Mouse (Mus musculus) neutrophil, adult 5-6 weeks (primary cell): ENCODE data around the gene Bace2. TPM values are rescaled to one million over a fixed set of nuclear protein-coding genes. Genes with fewer than 3 reads are reported as not detected.

ENCODE experiments used
- ATAC-seq: fragments of 151-379, 151-347 bp; 2 replicates; pipeline ENCODE4 v1.8.0; 2017; ENCODE audit warnings: mild to moderate bottlenecking, moderate TSS enrichment; ENCODE audit not compliant: insufficient number of reproducible peaks, poor library complexity, low FRiP score, severe bottlenecking; ENCODE audit errors: extremely low read depth
- total RNA-seq: library from RNA; stranded (forward); fragments of 200-1000 nt; gene quantifications from 2 replicates; pipeline ENCODE4 v1.2.3, GENCODE M21; 2017

Bace2 gene
- not detected in 2 replicates for total RNA-seq

DNA sequence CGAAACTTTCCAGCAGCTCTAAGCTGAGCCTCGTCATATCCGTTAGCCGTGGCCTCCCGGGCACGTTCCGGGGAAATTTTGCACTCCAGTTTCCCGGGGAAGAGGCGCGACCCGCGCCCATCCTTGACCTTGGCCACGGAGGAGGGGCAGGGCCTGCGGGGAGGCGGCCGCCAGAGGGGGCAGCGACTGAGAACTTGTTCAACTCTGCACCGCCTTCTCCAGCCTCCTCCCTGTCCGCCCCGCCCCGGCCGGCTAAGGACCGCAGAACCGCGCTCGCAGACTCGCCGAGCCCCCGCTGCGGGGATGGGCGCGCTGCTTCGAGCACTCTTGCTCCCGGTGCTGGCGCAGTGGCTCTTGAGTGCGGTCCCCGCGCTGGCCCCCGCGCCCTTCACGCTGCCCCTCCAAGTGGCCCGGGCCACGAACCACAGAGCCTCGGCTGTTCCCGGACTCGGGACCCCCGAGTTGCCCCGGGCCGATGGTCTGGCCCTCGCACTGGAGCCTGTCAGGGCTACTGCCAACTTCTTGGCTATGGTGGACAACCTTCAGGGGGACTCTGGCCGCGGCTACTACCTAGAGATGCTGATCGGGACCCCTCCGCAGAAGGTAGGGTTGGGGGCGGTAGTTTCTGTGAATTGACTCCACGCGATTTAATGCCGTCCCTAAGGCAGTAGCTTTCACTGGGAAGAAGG is at the start of gene Bace2:
Gene Bace2 (plus strand): TSS at position 244 of the 689 bp plus-strand sequence.
- no peak for ATAC-seq

DNA sequence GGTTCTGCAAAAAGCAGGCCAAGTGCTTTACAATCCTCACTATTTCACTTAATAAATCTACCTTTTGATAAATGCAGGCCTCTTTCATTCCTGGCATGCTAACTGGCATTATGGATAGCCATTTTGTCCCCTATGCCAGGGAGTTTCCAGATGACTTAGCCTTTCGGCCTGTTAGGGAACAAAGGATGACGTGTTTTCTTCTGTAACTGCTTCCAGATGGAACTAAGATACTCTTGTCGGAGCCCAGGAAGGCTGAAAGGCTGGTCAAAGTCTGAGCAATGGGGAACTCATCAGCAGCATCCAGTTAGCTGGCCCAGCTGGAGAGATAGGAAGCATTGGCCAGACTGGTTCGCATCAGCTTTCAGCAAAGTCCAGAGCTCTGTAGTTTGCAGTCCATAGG is 48.9 kb upstream of the Bace2 start:
- no peak for ATAC-seq

DNA sequence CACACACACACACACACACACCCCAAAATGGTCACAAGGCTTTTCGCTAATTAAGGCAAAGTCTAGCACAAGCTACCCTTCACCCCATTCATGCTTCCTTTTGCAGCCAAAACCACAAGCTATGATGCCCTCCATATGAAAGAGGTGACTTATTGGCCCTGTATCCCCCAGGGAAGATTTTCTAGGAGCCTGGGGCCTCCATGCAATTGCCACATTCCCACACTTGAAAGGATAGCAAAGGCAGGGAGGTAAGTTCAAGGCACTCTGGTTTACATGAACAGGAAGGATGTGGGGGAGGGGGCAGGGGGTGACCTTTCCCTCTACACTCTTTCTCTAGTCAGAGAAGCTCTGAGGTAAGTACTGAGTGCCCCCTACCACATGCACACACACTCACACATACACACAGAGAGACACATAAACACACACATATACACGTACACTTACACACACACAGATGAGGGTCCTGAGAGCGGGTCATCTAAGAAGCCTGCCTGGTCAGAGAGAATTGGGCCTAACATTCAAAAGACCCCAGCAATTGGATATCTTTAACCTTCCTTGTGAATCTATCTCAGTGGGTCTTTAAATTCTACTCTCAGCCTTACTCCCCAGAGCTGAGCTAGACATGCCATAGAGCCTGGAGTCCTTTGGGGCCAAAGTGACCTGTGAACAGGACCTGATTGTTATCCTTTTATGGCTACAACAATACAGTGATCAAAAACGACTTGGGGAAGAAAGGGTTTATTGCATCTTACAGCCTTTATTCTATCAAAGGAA is 46.6 kb upstream of the Bace2 start:
- ATAC-seq, result no peak

DNA sequence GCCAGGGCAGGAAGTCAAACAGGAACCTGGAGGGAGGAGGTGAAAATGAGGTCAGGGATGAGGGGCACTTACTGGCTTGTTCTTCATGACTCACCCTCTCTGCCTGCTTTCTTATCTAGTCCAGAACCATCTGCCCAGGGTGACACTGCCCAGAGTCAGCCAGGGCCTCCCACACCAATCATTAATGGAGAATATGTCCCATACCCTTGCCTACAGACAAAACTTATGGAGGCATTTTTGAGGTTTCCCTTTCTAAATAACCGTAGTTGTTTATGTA is 46.0 kb upstream of the Bace2 start:
- no peak for ATAC-seq

DNA sequence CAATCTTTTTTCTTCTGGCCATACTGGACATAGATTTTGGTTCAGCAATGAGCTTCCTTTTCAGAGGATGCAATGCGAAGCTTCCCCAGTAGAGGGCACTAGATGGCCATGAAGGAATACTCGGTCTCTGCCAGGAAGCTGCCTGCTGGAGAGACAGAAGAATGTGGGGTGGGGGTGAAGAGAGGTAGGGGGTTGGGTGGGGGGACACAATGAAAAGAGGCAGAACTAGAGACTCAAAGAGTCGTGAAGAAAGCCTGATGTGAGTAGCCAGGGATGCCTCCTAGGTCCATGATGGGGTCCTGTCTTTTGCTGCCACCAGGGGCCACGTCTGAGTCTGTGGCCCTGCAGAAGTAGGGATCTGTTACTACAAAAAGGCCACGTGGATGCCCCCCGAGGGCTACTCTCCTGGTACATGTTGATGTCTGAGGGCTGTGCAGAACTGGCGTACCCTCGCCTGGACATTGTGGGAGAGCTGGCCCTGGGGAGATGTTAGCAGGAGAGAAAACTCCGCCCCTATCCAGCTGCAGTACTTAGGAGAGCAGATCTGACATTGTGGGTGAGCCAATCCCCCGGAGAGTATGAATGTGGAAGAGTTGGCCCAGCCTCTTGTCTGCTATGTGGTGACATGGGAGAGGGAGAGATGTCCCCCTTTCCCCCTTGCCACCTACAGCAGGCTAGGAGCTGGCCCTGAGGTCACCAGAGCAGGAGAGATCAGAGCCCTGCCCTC is 43.4 kb upstream of the Bace2 start:
- no peak for ATAC-seq

DNA sequence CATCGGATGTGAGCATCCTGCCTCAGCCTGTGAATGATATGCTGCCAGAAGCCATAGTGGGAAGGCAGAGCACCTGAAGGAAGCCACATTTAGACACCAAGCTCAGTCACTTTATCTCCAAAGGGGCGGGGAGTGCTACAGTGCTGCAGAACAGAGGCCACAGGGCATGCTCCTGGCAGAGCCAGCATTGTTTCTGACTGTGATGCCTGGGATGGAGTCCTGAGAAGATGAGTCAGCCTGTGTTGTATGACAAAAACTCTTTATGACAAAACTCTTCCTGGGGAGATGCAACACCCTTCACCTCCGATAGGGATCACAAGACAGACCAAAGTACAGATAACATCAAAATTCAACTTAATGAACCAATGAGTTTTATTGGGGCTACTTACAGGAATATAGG is 35.0 kb upstream of the Bace2 start:
- ATAC-seq, result no peak

DNA sequence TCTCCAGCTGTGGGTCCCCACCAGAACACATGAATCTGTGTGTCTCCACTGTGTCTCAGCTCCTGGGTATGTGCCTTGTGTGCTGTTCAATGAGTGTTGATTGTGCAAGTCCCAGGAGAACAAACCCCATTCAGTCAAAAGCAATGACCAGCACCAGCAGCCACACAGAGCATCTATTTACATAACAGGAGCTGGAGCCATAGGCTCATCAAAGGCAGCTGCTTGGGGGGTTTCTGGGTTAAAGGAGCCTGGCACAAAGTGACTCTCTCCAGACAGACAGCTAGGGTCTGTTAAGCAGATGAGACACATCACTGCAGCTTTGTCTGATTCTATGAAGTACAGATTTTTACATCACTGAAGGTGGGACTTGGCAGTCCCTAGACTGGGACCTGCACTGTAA is 33.9 kb upstream of the Bace2 start:
- no peak for ATAC-seq

DNA sequence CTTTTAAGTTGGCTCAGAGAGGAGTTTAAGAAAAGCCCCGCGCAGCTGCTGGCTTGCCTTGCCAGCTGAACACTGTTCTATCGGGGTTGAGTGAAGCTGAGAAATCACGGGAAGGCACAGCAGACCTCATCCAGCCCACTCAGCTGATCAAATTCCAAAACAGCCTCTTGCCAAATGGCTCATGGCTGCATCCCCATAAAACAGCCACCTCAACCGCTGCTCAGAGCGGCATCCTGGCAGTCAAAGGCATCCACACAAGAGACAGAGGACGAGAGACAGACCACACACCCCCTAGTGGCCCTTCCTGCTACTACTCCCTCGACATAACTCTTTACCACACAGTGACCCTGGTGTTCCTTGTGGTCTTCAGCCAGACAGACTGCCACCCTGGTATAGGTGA is 30.6 kb upstream of the Bace2 start:
- no peak for ATAC-seq

DNA sequence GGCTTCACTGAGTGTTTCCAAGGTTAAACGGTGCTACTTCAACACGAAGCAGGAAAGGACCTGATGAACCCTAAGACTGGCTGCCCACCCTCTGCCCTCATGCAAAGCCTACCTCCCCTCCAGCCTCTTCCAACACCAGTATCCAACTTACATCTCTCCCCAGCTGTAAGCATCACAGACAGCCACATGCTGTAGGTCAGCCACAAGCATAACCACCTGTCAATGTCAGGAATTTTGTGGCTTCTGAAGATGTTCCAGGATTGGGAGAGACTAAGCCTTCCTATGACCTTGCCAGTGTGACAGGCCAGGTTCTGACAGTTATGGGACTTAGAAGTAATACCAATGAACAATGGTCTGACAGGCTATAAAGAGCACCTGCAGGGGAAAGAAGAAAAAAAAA is 27.9 kb upstream of the Bace2 start:
- ATAC-seq, result no peak

DNA sequence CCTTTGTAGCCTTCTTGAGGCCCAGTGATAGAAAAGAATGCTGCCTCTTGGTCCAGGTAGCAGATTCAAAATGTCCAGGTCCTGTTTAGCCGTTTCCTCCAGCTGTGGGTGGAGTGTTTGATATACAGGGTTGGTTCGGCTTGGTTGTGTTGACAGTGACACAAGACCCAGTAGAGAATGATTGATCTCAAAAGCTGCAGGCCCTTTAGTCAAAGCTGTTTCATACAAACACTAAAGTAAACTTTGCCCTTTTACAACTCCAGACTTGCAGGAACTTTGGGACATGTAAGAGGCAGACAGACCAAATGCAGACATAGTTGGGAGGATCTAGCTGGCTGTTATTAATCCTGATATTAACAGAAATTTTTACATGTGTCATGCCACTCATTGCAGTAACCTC is 3.5 kb upstream of the Bace2 start:
- no peak for ATAC-seq

DNA sequence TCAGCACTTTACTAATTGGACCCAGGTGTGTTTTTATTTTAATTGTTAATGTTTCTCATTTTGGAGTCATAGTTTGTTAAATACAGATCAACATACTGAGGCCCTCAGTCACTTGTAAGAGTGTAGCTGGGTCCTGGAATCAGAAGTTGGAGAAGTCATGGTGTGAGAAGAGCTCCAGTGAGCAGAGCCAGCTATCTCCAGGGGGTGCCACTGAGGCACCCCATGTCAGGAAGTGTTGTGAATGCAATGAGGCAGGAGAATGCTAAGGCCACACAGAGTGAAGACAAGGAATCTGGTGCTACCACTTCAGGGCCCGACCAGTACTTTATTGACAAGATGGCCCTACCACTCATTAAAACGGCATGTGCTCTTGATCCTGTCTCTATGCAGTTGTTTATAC is 1.9 kb upstream of the Bace2 start:
- ATAC-seq, result no peak

DNA sequence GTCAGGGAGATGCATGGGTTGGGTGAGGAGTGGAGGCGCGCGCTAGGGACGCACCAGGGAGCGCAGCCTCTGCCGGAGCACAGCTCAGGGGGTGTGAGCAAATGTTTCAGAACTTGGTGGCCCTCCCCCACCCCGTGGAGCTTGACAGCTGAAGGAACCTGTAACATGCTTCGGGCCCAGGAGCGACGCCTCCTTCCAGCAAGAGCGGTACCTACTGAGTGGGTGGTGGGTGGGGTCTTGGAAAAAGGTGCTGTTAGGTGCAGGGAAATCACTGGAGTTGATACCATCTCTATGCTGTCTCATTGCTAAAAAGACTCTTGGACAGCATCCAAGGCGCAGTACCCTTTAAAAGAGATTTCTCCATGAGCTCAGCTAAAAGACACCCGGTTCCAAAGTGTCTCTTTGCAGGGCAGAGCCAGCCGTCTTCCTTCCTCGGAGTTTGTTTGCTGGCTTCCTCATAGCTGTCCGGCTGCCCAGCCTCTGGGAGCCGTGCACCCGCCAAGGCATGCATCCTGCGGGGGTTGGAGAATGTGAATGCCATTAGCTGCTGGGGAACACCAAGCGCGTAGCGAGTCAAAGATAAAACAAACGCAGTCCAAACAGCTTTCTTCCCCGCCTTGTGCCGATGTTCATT is 763 bp downstream of the Bace2 start:
- ATAC-seq, result no peak

DNA sequence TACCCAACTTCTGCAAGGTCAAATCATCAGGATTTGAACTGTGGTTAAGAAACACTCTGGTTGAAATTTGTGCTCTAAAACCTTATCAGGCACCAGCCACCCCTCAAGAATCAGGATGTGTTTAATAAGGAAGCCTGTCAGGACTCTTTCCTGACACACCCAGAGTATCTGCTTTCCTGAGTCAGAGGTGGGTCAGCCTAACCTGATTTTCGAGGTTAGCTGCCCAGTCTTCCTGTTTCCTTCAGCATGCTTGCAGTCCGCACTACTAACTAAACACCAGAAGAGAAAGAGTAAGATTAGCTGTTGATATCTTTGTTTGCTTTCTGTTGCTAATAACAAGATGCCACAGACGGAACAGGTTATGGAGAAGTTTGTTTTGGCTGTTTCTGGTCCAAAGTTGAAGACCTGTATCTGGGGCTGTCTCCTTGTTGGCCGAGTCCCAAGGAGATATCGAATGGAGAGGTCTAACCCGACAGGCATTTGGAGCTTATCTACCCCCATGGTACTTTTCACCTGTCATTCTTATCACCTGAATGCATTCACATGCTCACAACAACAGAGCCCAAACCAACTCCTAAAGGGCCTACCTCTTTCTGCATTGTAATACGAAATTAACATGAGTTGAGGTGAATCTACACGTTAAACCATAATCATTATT is 5.8 kb downstream of the Bace2 start:
- no peak for ATAC-seq

DNA sequence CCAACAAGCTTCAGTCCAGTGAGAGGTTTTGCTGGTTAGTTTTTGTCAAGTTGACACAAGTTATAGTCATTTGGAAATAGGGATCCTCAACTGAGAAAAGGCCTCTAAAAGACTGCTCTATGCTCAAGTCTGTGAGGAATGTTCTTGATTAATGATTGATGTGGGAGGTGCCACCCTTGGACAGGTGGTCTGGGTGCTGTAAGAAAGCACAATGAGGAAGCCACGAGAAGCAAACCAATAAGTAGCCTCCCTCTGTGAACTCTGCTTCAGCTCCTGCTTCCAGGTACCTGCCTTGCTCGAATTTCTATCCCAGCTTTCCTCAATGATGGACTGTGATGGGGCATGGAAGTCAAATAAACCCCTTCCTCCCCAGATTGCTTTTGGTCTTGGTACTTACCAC is 9.6 kb downstream of the Bace2 start:
- no peak for ATAC-seq

DNA sequence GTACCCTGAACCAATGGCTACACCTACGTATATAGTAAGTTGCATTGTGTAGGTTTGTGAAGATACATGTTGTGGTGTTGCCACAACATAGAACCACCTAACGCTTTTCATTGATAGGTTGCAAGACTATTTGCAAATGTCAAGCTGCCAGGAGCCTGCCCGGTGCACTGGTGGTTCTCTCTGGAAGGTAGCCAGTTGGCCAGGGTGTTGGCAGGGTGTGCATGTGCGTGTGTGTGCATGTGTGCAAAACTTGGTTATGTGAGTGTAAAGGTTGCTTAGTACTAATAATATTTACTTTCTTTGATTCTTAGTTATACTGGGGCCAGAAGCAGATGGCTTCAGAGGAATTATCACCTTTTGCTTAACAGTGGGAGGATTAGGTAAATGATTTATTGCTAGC is 13.7 kb downstream of the Bace2 start:
- ATAC-seq, result no peak

DNA sequence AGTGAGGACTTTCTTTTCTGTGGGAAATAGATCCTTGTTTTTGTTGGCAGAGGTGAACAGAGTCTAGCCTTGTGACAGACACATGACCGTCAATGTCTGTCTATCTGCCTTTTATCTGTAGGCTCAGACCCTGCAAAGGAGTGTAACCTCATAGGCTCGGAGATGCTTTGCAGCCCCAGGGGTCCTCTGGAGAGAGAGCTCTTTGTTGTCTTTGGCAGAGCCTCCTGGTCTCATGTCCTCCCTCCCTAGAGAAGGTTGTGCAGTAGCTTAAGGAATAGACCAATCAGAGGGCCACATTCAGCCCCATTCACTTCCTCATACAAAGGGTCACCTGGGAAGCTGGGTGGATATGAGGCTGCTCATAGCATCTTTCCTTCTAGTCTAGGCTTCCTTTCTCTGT is 31.4 kb downstream of the Bace2 start:
- ATAC-seq, result no peak

DNA sequence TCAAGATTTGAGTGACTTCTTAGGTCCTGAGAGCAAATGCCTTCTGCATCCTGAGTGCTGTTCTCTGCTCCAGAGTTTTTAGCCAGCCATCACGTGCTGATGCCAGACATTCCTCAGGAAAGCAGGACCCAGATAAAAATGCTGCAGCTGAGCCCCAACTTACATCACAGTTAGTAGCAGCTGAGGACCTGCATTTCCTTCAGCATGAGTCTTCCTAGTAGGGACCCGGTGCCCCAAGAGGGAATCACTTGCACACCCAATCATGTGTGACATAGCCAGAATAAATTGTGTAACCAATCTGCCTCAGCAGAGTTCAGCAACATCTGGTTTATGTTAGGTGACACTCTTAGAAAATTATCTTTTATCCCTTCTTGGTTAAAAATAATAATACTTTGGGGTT is 34.7 kb downstream of the Bace2 start:
- no peak for ATAC-seq

DNA sequence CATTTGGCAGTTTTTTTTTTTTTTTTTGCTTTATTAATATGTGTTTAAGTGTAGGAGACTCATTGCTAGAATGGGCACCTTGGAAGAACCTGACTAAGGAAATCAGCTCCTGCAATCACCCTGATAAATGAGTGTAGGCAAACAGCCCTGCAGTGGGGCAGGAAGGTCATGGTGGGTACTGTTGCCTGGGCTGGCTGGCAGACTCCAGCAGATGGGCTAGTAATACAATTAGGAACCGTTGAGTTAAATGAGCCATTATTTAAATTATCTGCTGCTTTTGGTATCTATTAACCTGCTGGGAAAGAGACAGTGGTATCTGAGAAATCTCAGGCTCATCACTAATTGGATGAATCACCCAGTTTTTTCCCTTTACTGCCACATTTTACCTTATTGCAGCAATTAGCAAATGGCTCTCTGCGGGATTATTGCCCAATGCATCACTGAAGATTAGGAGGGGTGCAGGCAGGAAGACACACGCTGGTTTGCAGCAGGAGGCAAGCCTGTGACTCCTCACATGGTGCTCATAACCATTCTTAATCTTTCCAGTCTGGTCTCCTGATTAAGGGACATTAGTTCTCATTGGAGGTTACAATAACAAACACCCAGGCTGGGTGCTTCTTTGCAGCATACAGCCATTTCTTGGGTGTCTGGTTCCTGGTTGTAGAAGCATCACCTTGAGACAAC is 35.3 kb downstream of the Bace2 start:
- ATAC-seq, result no peak

DNA sequence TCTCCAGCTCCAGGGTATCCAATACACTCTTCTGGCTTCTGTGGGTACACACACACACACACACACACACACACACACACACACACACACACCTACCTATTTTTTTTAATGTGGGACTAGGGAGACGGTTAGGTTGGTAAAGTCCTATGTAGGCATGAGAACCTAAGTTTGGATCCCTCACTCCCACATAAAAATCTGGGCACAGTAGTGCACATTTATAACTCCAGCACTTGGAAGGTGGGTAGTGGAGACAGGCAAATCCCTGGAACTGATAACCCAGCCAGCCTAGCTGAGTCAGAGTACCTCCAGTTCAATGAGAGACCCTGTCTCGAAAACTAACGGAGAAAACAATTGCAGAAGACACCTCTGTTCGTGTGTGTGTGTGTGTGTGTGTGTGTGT is 39.9 kb downstream of the Bace2 start:
- ATAC-seq, result no peak
